Mouse (Mus musculus) frontal cortex, postnatal 36 days (tissue): ENCODE data around the gene Pank1.

ENCODE experiments used
- DNase-seq, 2 experiments: peaks; one replicate each; pipeline ENCODE4 v3.0.0; 2022; ENCODE audit warnings: low spot score in 2 of 2

Gene Pank1

GRCm38 (mm10) chr19:34879624-34880023 is 369 bp upstream of the Pank1 start:
- peak in 1 of 2 experiments; percentile 11 for DNase-seq

- peak; percentile 81 to 92 for DNase-seq
Observed at GRCm38 (mm10) chr19:34877898-34878602, 1.2 kb downstream of the Pank1 start.

GRCm38 (mm10) chr19:34876676-34877075 is 2.6 kb downstream of the Pank1 start:
- DNase-seq: no peak

GRCm38 (mm10) chr19:34869375-34869774 is 9.9 kb downstream of the Pank1 start:
- DNase-seq: no peak

GRCm38 (mm10) chr19:34868093-34868741 is 11.0 kb downstream of the Pank1 start:
- DNase-seq: no peak

- DNase-seq: no peak
Observed at GRCm38 (mm10) chr19:34863737-34864136, 15.5 kb downstream of the Pank1 start.

GRCm38 (mm10) chr19:34856021-34856651 is 23.1 kb downstream of the Pank1 start:
- no peak for DNase-seq

- DNase-seq: no peak
Observed at GRCm38 (mm10) chr19:34851161-34851560, 28.1 kb downstream of the Pank1 start.

GRCm38 (mm10) chr19:34849426-34849825 is 29.8 kb downstream of the Pank1 start:
- DNase-seq: no peak

- DNase-seq: no peak
Observed at GRCm38 (mm10) chr19:34848164-34848563, 31.1 kb downstream of the Pank1 start.

- DNase-seq: no peak
Observed at GRCm38 (mm10) chr19:34847103-34847502, 32.2 kb downstream of the Pank1 start.

- DNase-seq: no peak
Observed at GRCm38 (mm10) chr19:34846508-34847038, 32.7 kb downstream of the Pank1 start.

GRCm38 (mm10) chr19:34846005-34846404 is 33.2 kb downstream of the Pank1 start:
- DNase-seq: no peak

GRCm38 (mm10) chr19:34845331-34845730 is 33.9 kb downstream of the Pank1 start:
- DNase-seq: no peak

GRCm38 (mm10) chr19:34844760-34845159 is 34.5 kb downstream of the Pank1 start:
- DNase-seq: no peak

- DNase-seq: no peak
Observed at GRCm38 (mm10) chr19:34844047-34844446, 35.2 kb downstream of the Pank1 start.

- DNase-seq: no peak
Observed at GRCm38 (mm10) chr19:34841719-34842506, 37.3 kb downstream of the Pank1 start.

- no peak for DNase-seq
Observed at GRCm38 (mm10) chr19:34838624-34839023, 40.6 kb downstream of the Pank1 start.

- no peak for DNase-seq
Observed at GRCm38 (mm10) chr19:34831702-34832101, 47.6 kb downstream of the Pank1 start.

GRCm38 (mm10) chr19:34827916-34828635 is 51.2 kb downstream of the Pank1 start:
- no peak for DNase-seq

GRCm38 (mm10) chr19:34827444-34827843 is 51.8 kb downstream of the Pank1 start:
- no peak for DNase-seq
